Mouse (Mus musculus): ENCODE results near the gene Pagr1b. TPM values are rescaled to one million over a fixed set of nuclear protein-coding genes. Genes with fewer than 3 reads are reported as not detected.

Pagr1b gene
- polyA plus RNA-seq, 1 experiment from 2014 or later = not detected

DNA sequence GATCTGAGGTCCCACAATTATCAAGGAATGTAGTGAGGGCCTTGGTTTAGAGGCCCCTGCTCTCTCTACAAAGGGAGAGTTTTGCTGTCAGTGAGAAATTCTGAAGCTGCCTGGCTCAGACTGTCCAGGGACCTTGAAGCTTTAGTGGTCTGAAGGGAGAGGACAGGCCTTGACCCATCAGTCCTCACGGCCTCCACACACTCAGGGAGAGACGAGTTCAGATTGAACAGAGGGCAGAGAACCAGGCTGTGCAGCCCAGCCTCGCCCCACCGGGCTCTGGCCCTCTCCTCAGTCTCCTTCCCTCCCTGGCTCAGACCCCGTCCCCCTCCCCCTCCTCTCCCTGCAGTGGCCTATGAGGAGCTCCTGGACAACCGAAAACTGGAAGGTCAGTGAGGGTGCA is 48.9 kb downstream of the Pagr1b start:
- Histone ChIP-seq H3K9ac (ENCODE audit: low read depth, low read length) (no peak overlapping the region), H3K27ac (ENCODE audit: low read length) (no peak overlapping the region), H3K27me3 (ENCODE audit: control insufficient read depth, insufficient read depth, low read depth, low read length) (peaks cover 8% of the 10 kb centered on the region), H3K9me3 (replicated peaks; ENCODE audit: control insufficient read depth, low read length) (no peaks in the 10 kb centered on the region), H3K36me3 (ENCODE audit: control insufficient read depth, insufficient read depth) (no peaks in the 10 kb centered on the region), H3K4me2 (ENCODE audit: low read depth, low read length) (no peak overlapping the region), H3K4me1 (ENCODE audit: control insufficient read depth, low read depth, low read length) (no peaks in the 10 kb centered on the region), H3K4me3 (ENCODE audit: low read depth, low read length) (no peak overlapping the region)
- ATAC-seq (ENCODE audit: low read depth) = no peak
- 60% methylated on average over 6 of the region's 6 CpGs for WGBS (ENCODE audit: insufficient replicate concordance)

GRCm38 (mm10) chr7:126965568-126965967 is 50.7 kb downstream of the Pagr1b start:
- Histone ChIP-seq H3K9me3 (replicated peaks; ENCODE audit: control insufficient read depth, low read length) (no peaks in the 10 kb centered on the region), H3K27ac (ENCODE audit: low read length) (no peak overlapping the region), H3K36me3 (ENCODE audit: control insufficient read depth, insufficient read depth) (no peaks in the 10 kb centered on the region), H3K4me3 (ENCODE audit: low read depth, low read length) (no peak overlapping the region), H3K4me2 (ENCODE audit: low read depth, low read length) (no peak overlapping the region), H3K4me1 (ENCODE audit: control insufficient read depth, low read depth, low read length) (no peaks in the 10 kb centered on the region), H3K9ac (ENCODE audit: low read depth, low read length) (no peak overlapping the region), H3K27me3 (ENCODE audit: control insufficient read depth, insufficient read depth, low read depth, low read length) (peaks cover 8% of the 10 kb centered on the region)
- no peak for ATAC-seq (ENCODE audit: low read depth)
- 36% methylated on average over 3 of the region's 3 CpGs for WGBS (ENCODE audit: insufficient replicate concordance)

GRCm38 (mm10) chr7:126963548-126964286 is 52.6 kb downstream of the Pagr1b start:
- Histone ChIP-seq H3K4me2 (ENCODE audit: low read depth, low read length) (no peak overlapping the region), H3K27me3 (ENCODE audit: control insufficient read depth, insufficient read depth, low read depth, low read length) (peaks cover 8% of the 10 kb centered on the region), H3K9ac (ENCODE audit: low read depth, low read length) (no peak overlapping the region), H3K4me3 (ENCODE audit: low read depth, low read length) (no peak overlapping the region), H3K27ac (ENCODE audit: low read length) (no peak overlapping the region), H3K9me3 (replicated peaks; ENCODE audit: control insufficient read depth, low read length) (no peaks in the 10 kb centered on the region), H3K4me1 (ENCODE audit: control insufficient read depth, low read depth, low read length) (no peaks in the 10 kb centered on the region), H3K36me3 (ENCODE audit: control insufficient read depth, insufficient read depth) (no peaks in the 10 kb centered on the region)
- no peak; the same call in 1 of the 2 replicates for ATAC-seq (ENCODE audit: low read depth)
- WGBS (ENCODE audit: insufficient replicate concordance) = 26% methylated on average over 19 of the region's 19 CpGs

GRCm38 (mm10) chr7:126961965-126962364 is 54.3 kb downstream of the Pagr1b start:
- Histone ChIP-seq H3K27me3 (ENCODE audit: control insufficient read depth, insufficient read depth, low read depth, low read length) (peaks cover 8% of the 10 kb centered on the region), H3K9me3 (replicated peaks; ENCODE audit: control insufficient read depth, low read length) (no peaks in the 10 kb centered on the region), H3K36me3 (ENCODE audit: control insufficient read depth, insufficient read depth) (no peaks in the 10 kb centered on the region), H3K9ac (ENCODE audit: low read depth, low read length) (no peak overlapping the region), H3K4me3 (ENCODE audit: low read depth, low read length) (no peak overlapping the region), H3K4me2 (ENCODE audit: low read depth, low read length) (no peak overlapping the region), H3K4me1 (ENCODE audit: control insufficient read depth, low read depth, low read length) (no peaks in the 10 kb centered on the region), H3K27ac (ENCODE audit: low read length) (no peak overlapping the region)
- no peak for ATAC-seq (ENCODE audit: low read depth)
- WGBS (ENCODE audit: insufficient replicate concordance) = 76% methylated on average over 4 of the region's 4 CpGs

- no peaks in the 10 kb centered on the region for H3K36me3 ChIP-seq (ENCODE audit: control insufficient read depth, insufficient read depth)
- H3K4me1 ChIP-seq (ENCODE audit: control insufficient read depth, low read depth, low read length) = no peaks in the 10 kb centered on the region
- 72% methylated on average over 5 of the region's 5 CpGs for WGBS (ENCODE audit: insufficient replicate concordance)
- no peak overlapping the region for H3K9ac ChIP-seq (ENCODE audit: low read depth, low read length)
- H3K27me3 ChIP-seq (ENCODE audit: control insufficient read depth, insufficient read depth, low read depth, low read length) = peaks cover 8% of the 10 kb centered on the region
- H3K4me3 ChIP-seq (ENCODE audit: low read depth, low read length) = no peak overlapping the region
- no peaks in the 10 kb centered on the region for H3K9me3 ChIP-seq (replicated peaks; ENCODE audit: control insufficient read depth, low read length)
- no peak overlapping the region for H3K27ac ChIP-seq (ENCODE audit: low read length)
- no peak for ATAC-seq (ENCODE audit: low read depth)
- H3K4me2 ChIP-seq (ENCODE audit: low read depth, low read length) = no peak overlapping the region
Measured at GRCm38 (mm10) chr7:126961095-126961494, 55.2 kb downstream of the Pagr1b start.

DNA sequence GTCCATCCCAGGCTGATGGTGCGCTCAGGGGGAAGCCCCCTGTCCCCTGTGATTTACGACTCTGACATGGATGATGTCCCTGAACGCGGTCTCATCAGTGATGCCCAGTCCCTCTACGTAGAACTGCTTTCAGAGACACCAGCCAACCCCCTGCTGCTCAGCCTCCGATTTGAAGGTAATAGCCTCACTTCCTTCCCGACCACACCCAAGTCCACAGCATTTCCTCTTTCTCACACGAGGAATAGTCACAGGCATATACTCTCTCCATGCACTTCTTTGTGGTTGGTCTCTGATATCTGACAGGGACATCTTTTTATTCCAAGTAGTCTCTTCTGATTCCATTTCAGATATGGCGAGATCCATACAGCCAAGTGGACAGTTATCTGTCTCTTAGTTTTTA is 56.5 kb downstream of the Pagr1b start:
- Histone ChIP-seq H3K4me3 (ENCODE audit: low read depth, low read length) (no peak overlapping the region), H3K27ac (ENCODE audit: low read length) (no peak overlapping the region), H3K27me3 (ENCODE audit: control insufficient read depth, insufficient read depth, low read depth, low read length) (peaks cover 8% of the 10 kb centered on the region), H3K4me1 (ENCODE audit: control insufficient read depth, low read depth, low read length) (no peaks in the 10 kb centered on the region), H3K4me2 (ENCODE audit: low read depth, low read length) (no peak overlapping the region), H3K9ac (ENCODE audit: low read depth, low read length) (no peak overlapping the region), H3K36me3 (ENCODE audit: control insufficient read depth, insufficient read depth) (no peaks in the 10 kb centered on the region), H3K9me3 (replicated peaks; ENCODE audit: control insufficient read depth, low read length) (no peaks in the 10 kb centered on the region)
- no peak for ATAC-seq (ENCODE audit: low read depth)
- WGBS (ENCODE audit: insufficient replicate concordance) = 32% methylated on average over 9 of the region's 9 CpGs

DNA sequence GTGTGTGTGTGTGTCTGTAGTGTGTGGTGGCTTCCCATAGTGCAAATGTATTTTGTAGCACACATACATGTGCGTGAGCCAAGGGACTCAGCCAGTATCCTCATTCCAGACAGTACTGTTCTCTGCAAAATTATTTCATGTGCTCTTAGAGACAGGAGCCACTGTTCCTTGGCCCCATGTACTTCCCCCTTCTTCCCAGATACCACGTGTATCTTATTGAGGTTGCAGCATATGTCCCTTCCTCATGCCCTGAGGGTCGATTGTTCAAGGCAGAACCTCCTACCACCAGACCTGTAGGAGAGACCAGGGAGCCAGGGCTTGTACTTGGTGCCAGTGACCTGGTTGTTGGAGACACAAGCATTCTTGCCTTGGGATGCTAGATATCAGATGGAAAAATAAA is 61.2 kb downstream of the Pagr1b start:
- H3K4me1 ChIP-seq (ENCODE audit: control insufficient read depth, low read depth, low read length) = no peaks in the 10 kb centered on the region
- H3K36me3 ChIP-seq (ENCODE audit: control insufficient read depth, insufficient read depth) = no peaks in the 10 kb centered on the region
- no peak overlapping the region for H3K9ac ChIP-seq (ENCODE audit: low read depth, low read length)
- no peak overlapping the region for H3K27ac ChIP-seq (ENCODE audit: low read length)
- H3K4me3 ChIP-seq (ENCODE audit: low read depth, low read length) = no peak overlapping the region
- 25% methylated on average over 3 of the region's 3 CpGs for WGBS (ENCODE audit: insufficient replicate concordance)
- H3K27me3 ChIP-seq (ENCODE audit: control insufficient read depth, insufficient read depth, low read depth, low read length) = peaks cover 21% of the 10 kb centered on the region
- H3K4me2 ChIP-seq (ENCODE audit: low read depth, low read length) = no peak overlapping the region
- no peaks in the 10 kb centered on the region for H3K9me3 ChIP-seq (replicated peaks; ENCODE audit: control insufficient read depth, low read length)
- ATAC-seq (ENCODE audit: low read depth) = no peak

DNA sequence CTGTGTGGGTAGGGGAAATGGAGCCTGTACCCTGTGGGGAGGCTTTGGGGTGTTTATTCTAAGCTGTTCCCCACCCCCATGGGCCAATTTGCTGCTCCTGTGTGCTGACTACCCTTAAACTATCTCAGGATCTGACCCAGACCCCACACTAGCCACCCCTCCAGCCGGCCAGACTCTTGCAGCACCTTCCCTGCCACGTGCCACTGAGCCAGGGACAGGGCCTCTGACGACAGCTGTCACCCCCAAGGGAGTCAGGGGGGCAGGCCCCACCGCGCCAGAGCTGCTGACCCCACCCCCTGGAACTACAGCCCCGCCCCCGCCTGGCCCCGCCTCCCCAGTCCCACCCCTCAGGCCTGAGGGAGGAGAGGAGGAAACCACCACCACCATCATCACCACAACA is 63.6 kb downstream of the Pagr1b start:
- no peak for ATAC-seq (ENCODE audit: low read depth)
- no peak overlapping the region for H3K27ac ChIP-seq (ENCODE audit: low read length)
- no peak overlapping the region for H3K4me3 ChIP-seq (ENCODE audit: low read depth, low read length)
- no peak overlapping the region for H3K4me2 ChIP-seq (ENCODE audit: low read depth, low read length)
- WGBS (ENCODE audit: insufficient replicate concordance) = 0% methylated on average over 7 of the region's 8 CpGs
- H3K4me1 ChIP-seq (ENCODE audit: control insufficient read depth, low read depth, low read length) = peaks cover 5% of the 10 kb centered on the region
- H3K27me3 ChIP-seq (ENCODE audit: control insufficient read depth, insufficient read depth, low read depth, low read length) = peaks cover 29% of the 10 kb centered on the region
- H3K36me3 ChIP-seq (ENCODE audit: control insufficient read depth, insufficient read depth) = no peaks in the 10 kb centered on the region
- H3K9ac ChIP-seq (ENCODE audit: low read depth, low read length) = no peak overlapping the region
- no peaks in the 10 kb centered on the region for H3K9me3 ChIP-seq (replicated peaks; ENCODE audit: control insufficient read depth, low read length)

DNA sequence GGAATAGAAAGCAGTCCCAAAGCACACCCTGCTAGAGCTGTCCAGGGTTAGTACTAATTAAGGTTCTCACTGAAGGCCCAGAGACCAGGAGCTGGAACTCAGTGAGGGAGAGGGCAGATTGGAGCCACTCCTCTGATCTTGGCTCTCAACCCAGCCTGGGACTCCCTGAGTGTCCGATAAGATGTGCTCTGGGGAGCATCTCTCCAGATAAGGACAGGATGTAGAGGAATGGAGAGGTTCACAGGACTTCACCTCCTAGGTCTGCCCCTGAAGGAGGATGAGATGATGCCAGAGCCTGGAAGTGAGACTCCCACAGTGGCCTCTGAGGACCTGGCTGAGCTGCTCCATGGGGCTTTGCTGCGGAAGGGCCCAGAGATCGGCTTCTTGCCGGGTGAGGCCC is 64.5 kb downstream of the Pagr1b start:
- Histone ChIP-seq H3K4me3 (ENCODE audit: low read depth, low read length) (no peak overlapping the region), H3K9ac (ENCODE audit: low read depth, low read length) (no peak overlapping the region), H3K9me3 (replicated peaks; ENCODE audit: control insufficient read depth, low read length) (no peaks in the 10 kb centered on the region), H3K36me3 (ENCODE audit: control insufficient read depth, insufficient read depth) (no peaks in the 10 kb centered on the region), H3K27ac (ENCODE audit: low read length) (no peak overlapping the region), H3K4me1 (ENCODE audit: control insufficient read depth, low read depth, low read length) (peaks cover 5% of the 10 kb centered on the region), H3K4me2 (ENCODE audit: low read depth, low read length) (no peak overlapping the region), H3K27me3 (ENCODE audit: control insufficient read depth, insufficient read depth, low read depth, low read length) (peaks cover 29% of the 10 kb centered on the region)
- 23% methylated on average over 4 of the region's 4 CpGs for WGBS (ENCODE audit: insufficient replicate concordance)
- ATAC-seq (ENCODE audit: low read depth) = no peak

All from liver, embryonic 16.5 days (tissue).